Mouse (Mus musculus): ENCODE measurements around the gene Sync. TPM values are rescaled to one million over a fixed set of nuclear protein-coding genes. Genes with fewer than 3 reads are reported as not detected.
A peak's percentile ranks its signal among the peaks of the same experiment; 100 is the strongest.

Gene Sync
- polyA plus RNA-seq, 1 experiment = not detected

DNA sequence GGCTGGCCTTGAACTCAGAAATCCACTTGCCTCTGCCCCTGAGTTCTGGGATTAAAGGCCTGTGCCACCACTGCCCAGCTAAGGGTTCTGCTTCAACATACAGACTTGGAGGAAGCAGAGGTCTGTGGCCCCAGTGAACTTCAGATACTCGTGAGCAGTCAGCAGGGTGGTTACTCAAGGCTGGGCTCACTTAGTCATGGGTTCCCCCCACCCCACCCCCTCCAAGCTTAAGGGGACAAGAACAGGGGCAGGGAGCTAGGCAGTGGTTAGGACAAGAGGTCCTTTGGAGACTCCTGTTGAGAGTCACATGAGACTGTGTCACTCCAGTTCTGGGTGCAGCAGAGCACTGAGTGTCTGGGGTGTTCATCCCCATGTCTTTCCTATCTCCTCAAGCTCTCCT is 18.7 kb upstream of the Sync start:
- TF ChIP-seq CTCF (IDR thresholded peaks at IDR 0.05; ENCODE audit: control insufficient read depth, insufficient read depth, low read length) (no peak), POLR2A (IDR thresholded peaks at IDR 0.05; ENCODE audit: borderline replicate concordance, control insufficient read depth, low read depth, low read length) (no peak)
- Histone ChIP-seq H3K27ac (ENCODE audit: control insufficient read depth, insufficient read depth, low read depth, low read length, poor library complexity) (no peak overlapping the region), H3K4me1 (ENCODE audit: control insufficient read depth, insufficient read depth, low read length) (0 out of 2 replicates have a peak, but pooled peaks cover 1% of the 10 kb centered on the region), H3K4me3 (replicated peaks; ENCODE audit: control insufficient read depth, low read depth, low read length) (no peak overlapping the region)
- 32% methylated on average over 1 of the region's 1 CpGs for WGBS

DNA sequence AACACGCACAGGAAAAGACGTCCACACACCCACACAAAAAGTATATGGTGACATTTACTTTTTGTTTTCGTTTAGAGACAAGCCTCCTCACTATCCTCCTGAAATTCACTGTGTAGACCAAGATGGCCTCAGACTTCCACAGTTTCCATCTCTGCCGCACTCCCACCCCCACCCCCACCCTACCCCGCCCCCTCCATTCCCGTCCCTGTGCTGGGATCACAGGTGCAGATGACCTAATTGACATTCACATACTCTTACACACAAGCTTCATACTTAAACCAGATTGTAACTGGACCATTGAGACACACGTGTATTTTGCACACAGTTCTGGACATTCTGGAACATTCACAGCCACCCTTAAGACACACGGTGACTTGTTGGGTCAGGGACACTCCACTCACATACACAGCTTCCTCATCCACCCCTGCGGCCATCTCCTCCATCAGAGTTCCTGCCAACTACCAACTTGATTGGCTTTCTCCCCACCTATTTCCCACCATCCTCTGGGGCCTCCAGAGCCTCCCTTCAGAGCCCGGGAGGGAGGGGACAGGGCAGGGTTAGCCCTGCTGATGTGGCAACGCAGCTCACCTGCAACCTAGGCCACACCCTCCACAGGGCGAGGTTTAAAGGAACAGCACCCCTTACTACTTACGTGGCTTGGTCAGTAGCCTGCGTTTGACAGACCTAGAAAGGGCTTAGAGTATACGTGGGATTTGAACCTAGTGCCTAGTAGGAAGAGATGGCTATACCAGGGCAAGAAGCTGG is 15.2 kb upstream of the Sync start:
- TF ChIP-seq CTCF (IDR thresholded peaks at IDR 0.05; ENCODE audit: control insufficient read depth, insufficient read depth, low read length) = no peak
- no peak for TF ChIP-seq POLR2A (IDR thresholded peaks at IDR 0.05; ENCODE audit: borderline replicate concordance, control insufficient read depth, low read depth, low read length)
- 25% methylated on average over 15 of the region's 15 CpGs for WGBS
- Histone ChIP-seq H3K4me3 (replicated peaks; ENCODE audit: control insufficient read depth, low read depth, low read length) (no peak overlapping the region), H3K4me1 (ENCODE audit: control insufficient read depth, insufficient read depth, low read length) (0 out of 2 replicates have a peak, but pooled peaks cover 1% of the 10 kb centered on the region), H3K27ac (ENCODE audit: control insufficient read depth, insufficient read depth, low read depth, low read length, poor library complexity) (no peak overlapping the region)

DNA sequence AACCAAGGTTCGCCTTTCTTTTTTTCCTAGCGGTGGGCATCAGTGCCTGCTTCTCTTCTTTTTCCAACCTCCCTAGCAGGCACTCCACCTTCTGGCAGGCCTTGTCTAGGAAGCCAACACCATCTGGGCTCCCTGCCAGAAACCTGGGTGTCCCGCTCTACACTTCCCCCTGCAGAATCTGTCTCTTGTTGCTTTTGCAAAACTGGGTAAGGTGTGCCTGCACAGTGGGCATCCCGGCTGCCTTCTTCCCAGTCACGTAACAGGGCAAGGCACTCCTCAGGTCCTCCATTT is 14.7 kb upstream of the Sync start:
- WGBS = 15% methylated on average over 5 of the region's 5 CpGs
- no peak for TF ChIP-seq POLR2A (IDR thresholded peaks at IDR 0.05; ENCODE audit: borderline replicate concordance, control insufficient read depth, low read depth, low read length)
- TF ChIP-seq CTCF (IDR thresholded peaks at IDR 0.05; ENCODE audit: control insufficient read depth, insufficient read depth, low read length) = no peak
- H3K4me1 ChIP-seq (ENCODE audit: control insufficient read depth, insufficient read depth, low read length) = 0 out of 2 replicates have a peak, but pooled peaks cover 1% of the 10 kb centered on the region
- H3K4me3 ChIP-seq (replicated peaks; ENCODE audit: control insufficient read depth, low read depth, low read length) = no peak overlapping the region
- H3K27ac ChIP-seq (ENCODE audit: control insufficient read depth, insufficient read depth, low read depth, low read length, poor library complexity) = no peak overlapping the region

DNA sequence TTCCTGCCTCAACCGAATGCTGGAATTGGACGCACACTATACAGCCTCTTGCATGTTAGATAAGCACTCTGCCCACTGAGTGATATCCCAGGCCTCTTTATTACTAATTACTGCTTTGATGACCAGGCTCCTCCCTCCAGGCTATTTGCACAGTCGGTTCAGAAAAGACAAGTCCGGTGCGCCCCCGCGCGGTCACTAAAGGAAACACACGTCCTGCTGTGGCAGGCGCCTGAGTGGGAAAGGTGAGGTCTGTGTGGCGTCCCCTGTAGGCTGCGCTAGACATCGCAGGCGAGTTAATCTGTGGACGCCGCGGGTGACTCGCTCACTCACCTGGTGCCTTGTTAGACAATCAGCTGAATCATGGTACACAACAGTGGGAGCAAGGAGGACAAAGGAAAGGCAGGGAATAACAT is 11.0 kb upstream of the Sync start:
- 2% methylated on average over 18 of the region's 18 CpGs for WGBS
- TF ChIP-seq CTCF (IDR thresholded peaks at IDR 0.05; ENCODE audit: control insufficient read depth, insufficient read depth, low read length) (peak; percentile 98), POLR2A (IDR thresholded peaks at IDR 0.05; ENCODE audit: borderline replicate concordance, control insufficient read depth, low read depth, low read length) (peak; percentile 30; the same call in 1 of the 2 replicates)
- H3K4me3 ChIP-seq (replicated peaks; ENCODE audit: control insufficient read depth, low read depth, low read length) = no peak overlapping the region
- H3K27ac ChIP-seq (ENCODE audit: control insufficient read depth, insufficient read depth, low read depth, low read length, poor library complexity) = no peak overlapping the region
- 0 out of 2 replicates have a peak, but pooled peaks cover 1% of the 10 kb centered on the region for H3K4me1 ChIP-seq (ENCODE audit: control insufficient read depth, insufficient read depth, low read length)

DNA sequence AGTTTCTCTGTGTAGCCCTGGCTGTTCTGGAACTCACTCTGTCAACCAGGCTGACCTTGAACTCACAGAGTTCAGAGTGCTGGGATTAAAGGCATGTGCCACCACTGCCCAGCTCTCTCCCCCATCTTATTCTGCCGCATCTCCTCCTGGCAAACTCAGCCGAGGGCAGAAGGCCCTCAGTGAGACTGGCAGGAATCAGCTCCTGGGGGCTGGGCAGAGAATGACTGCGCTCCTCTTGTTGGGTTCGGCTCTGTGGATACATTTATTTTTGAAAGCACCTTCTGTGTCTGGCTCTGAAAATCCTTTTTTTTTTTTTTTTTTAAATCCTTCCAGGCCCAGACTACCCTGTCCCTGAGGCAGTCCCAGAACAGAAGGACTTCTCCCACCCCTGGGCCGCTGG is 4.6 kb upstream of the Sync start:
- no peaks in the 10 kb centered on the region; the same call in 1 of the 2 replicates for H3K4me1 ChIP-seq (ENCODE audit: control insufficient read depth, insufficient read depth, low read length)
- WGBS = 85% methylated on average over 5 of the region's 5 CpGs
- H3K4me3 ChIP-seq (replicated peaks; ENCODE audit: control insufficient read depth, low read depth, low read length) = no peak overlapping the region
- TF ChIP-seq CTCF (IDR thresholded peaks at IDR 0.05; ENCODE audit: control insufficient read depth, insufficient read depth, low read length) = no peak
- TF ChIP-seq POLR2A (IDR thresholded peaks at IDR 0.05; ENCODE audit: borderline replicate concordance, control insufficient read depth, low read depth, low read length) = no peak
- H3K27ac ChIP-seq (ENCODE audit: control insufficient read depth, insufficient read depth, low read depth, low read length, poor library complexity) = no peak overlapping the region

DNA sequence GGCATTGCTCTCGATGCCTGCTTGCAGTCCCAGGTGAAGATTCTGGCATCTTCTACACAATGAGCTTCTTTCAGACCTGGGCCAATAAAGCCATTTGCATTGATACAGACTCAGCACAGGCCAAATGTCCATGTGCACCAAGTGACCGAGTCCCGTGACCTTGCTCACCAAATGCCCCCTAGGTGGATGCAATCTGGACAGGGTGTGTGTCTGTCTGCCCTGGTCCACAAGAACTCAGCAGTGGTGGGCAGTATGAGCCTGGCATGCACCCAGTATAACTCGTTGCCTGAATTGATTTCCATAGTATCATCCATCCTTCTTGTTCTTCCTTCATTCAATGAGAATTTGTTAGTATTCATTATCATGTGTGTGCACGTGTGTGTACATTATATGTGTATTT is 4.2 kb upstream of the Sync start:
- TF ChIP-seq POLR2A (IDR thresholded peaks at IDR 0.05; ENCODE audit: borderline replicate concordance, control insufficient read depth, low read depth, low read length) (no peak), CTCF (IDR thresholded peaks at IDR 0.05; ENCODE audit: control insufficient read depth, insufficient read depth, low read length) (no peak)
- H3K27ac ChIP-seq (ENCODE audit: control insufficient read depth, insufficient read depth, low read depth, low read length, poor library complexity) = no peak overlapping the region
- no peaks in the 10 kb centered on the region; the same call in 1 of the 2 replicates for H3K4me1 ChIP-seq (ENCODE audit: control insufficient read depth, insufficient read depth, low read length)
- H3K4me3 ChIP-seq (replicated peaks; ENCODE audit: control insufficient read depth, low read depth, low read length) = no peak overlapping the region
- WGBS = 78% methylated on average over 5 of the region's 5 CpGs

DNA sequence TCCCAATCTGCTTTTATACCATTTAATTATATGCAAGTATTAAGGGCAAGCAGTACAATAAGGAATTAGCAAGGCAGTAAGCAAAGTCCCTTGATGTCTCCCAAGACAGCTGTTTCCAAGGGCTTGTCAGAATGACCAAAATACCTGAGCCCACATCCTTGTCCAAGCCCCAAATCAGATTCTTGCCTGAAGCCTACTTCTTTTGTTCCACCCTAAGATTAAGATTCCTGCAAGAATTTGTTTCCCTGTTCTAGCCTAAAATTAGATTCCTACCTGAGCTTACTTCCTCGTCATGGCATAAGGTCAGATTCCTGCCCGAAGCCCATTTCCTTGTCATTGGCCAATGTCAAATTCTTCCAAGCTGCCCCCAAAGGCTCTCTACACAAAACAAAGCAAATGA is 2.7 kb upstream of the Sync start:
- Histone ChIP-seq H3K4me3 (replicated peaks; ENCODE audit: control insufficient read depth, low read depth, low read length) (no peak overlapping the region), H3K4me1 (ENCODE audit: control insufficient read depth, insufficient read depth, low read length) (no peaks in the 10 kb centered on the region; the same call in 1 of the 2 replicates), H3K27ac (ENCODE audit: control insufficient read depth, insufficient read depth, low read depth, low read length, poor library complexity) (no peak overlapping the region)
- 77% methylated on average over 2 of the region's 2 CpGs for WGBS
- TF ChIP-seq CTCF (IDR thresholded peaks at IDR 0.05; ENCODE audit: control insufficient read depth, insufficient read depth, low read length) (no peak), POLR2A (IDR thresholded peaks at IDR 0.05; ENCODE audit: borderline replicate concordance, control insufficient read depth, low read depth, low read length) (no peak)

DNA sequence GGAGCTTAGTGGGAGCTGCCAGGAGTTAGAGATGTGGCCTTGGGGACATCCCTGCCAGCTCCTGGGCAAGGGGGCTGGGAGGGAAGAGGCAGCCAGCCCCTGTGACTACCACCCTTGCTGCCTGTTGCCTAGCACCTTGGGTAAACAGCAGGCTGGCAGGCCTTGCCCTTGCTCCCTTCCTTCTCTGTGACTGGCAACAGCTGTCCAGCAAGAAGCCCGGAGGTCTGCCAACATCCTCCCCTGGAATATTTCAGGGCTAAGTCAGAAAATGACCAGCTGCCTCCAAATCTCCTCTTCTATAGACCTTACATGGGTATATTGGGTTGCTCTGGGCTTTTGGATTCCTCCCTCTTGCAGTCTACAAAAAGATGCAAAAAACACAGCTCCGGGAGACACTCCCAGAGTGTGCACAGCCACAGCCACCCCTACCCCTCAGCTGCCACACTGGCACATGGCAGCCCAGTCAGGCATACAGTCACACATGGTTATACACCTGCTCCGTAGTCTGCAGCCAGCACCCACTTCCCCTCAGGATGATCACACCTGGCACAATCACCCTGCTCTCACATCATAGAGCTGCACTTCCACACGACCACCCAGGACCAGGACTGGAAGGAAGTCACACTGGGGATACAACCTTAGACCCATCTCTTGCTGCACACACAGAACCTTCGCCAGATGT is 1.3 kb upstream of the Sync start:
- no peaks in the 10 kb centered on the region; the same call in 1 of the 2 replicates for H3K4me1 ChIP-seq (ENCODE audit: control insufficient read depth, insufficient read depth, low read length)
- H3K27ac ChIP-seq (ENCODE audit: control insufficient read depth, insufficient read depth, low read depth, low read length, poor library complexity) = no peak overlapping the region
- no peak for TF ChIP-seq CTCF (IDR thresholded peaks at IDR 0.05; ENCODE audit: control insufficient read depth, insufficient read depth, low read length)
- 42% methylated on average over 5 of the region's 5 CpGs for WGBS
- no peak overlapping the region for H3K4me3 ChIP-seq (replicated peaks; ENCODE audit: control insufficient read depth, low read depth, low read length)
